Mouse (Mus musculus) small intestine, adult 2 months (tissue): ENCODE data around the gene F2rl3.

Experiments
- CTCF ChIP-seq: fragments of 200-500 bp; IDR thresholded peaks from 2 replicates; pipeline ENCODE4 v1.5.1; 2012; ENCODE audit warnings: low read depth, mild to moderate bottlenecking, control low read depth, inconsistent platforms, low read length, moderate library complexity, mixed read lengths; ENCODE audit not compliant: insufficient replicate concordance, insufficient read length; ENCODE audit errors: extremely low read depth
- POLR2A ChIP-seq: fragments of 200-500 bp; IDR thresholded peaks from 2 replicates; pipeline ENCODE4 v1.6.1; 2012; ENCODE audit warnings: low read depth, mild to moderate bottlenecking, control low read depth, inconsistent platforms, low read length, moderate library complexity

- TF ChIP-seq POLR2A (no peak), CTCF (no peak)
Measured at GRCm38 (mm10) chr8:72735001-72735400, 26.7 kb upstream of the F2rl3 start.
